ENCODE assay signal across 8 mouse cellular contexts in the genomic region with DNA sequence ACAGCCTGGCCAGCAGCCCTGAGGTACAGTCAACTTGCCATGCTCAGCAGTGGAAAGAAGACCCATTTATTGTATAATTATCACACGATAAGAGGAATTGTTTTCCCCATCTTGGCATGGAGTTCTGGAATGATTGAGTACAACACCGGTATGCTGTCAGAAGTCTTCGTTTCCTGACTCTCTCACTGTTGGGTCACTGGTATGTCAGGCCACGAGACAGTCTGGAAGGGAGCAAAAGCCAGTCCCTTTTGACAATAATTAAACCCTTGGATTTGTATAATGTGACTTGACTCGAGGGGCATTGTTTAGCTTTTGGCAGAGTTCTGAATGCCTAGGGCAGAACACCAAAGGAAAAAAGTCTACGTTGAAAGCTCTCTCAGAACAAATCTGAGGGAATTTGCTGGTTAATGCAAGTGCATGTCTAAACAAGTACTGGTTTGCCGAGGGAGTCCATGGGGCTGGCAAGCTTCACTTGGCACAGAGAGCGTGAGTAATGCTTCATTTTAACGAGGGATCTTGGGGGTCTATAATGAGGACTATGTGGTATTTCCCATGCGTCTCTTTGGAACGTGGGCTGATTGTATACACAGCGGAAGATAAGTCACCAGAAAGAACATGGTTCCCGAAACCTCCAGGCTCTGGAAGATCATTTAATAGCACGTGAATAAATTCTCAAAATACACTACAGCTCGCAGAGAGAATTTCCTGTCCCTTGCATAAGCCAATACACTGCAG.
DNase-seq lines count a peak whose midpoint lies in the region; ATAC-seq and TF ChIP-seq lines count a peak whose summit lies in the region.
"Had no signal": no experiment of that assay in that cellular context is flagged by ENCODE, and none has a peak within 500 bp of the region (broad histone marks: within the 10 kb centered on the region; RNA-seq: fewer than 3 reads in every experiment).

No protein-coding gene starts in this region.

- TF ChIP-seq CTCF in intestine, postnatal 0 days (IDR thresholded peaks at IDR 0.05; ENCODE audit: low read depth): no peak

- no peak overlapping the region for H3K9ac ChIP-seq in intestine, embryonic 16.5 days (ENCODE audit: low read depth, low read length)
- no peak overlapping the region for H3K9ac ChIP-seq in intestine, postnatal 0 days (ENCODE audit: low read depth, low read length)
- H3K9ac ChIP-seq in embryonic facial prominence, embryonic 13.5 days: no peak overlapping the region
- H3K9ac ChIP-seq in limb, embryonic 15.5 days: no peak overlapping the region

- peak; percentile 67 for DNase-seq in fibroblast of lung, adult 2 months (ENCODE audit: low read depth)
- DNase-seq: cerebellum, adult 11 months had no signal

- H3K9me3 ChIP-seq in intestine, embryonic 16.5 days (ENCODE audit: control insufficient read depth, low read length): no peaks in the 10 kb centered on the region
- no peaks in the 10 kb centered on the region for H3K9me3 ChIP-seq in intestine, postnatal 0 days (ENCODE audit: control insufficient read depth)
- no peaks in the 10 kb centered on the region for H3K9me3 ChIP-seq in embryonic facial prominence, embryonic 13.5 days
- no peaks in the 10 kb centered on the region for H3K9me3 ChIP-seq in limb, embryonic 15.5 days

- H3K4me1 ChIP-seq in intestine, embryonic 16.5 days (ENCODE audit: control insufficient read depth, insufficient read depth, low read length): no peaks in the 10 kb centered on the region
- no peaks in the 10 kb centered on the region for H3K4me1 ChIP-seq in intestine, postnatal 0 days (replicated peaks; ENCODE audit: control insufficient read depth, insufficient read depth, low read length)
- H3K4me1 ChIP-seq in embryonic facial prominence, embryonic 13.5 days: peaks cover 11% of the 10 kb centered on the region
- H3K4me1 ChIP-seq in limb, embryonic 15.5 days: peaks cover 19% of the 10 kb centered on the region; the same call in 1 of the 2 replicates

- H3K4me2 ChIP-seq in intestine, embryonic 16.5 days (ENCODE audit: low read depth, low read length): no peak overlapping the region
- no peak overlapping the region for H3K4me2 ChIP-seq in intestine, postnatal 0 days (replicated peaks; ENCODE audit: low read depth)
- no peak overlapping the region for H3K4me2 ChIP-seq in embryonic facial prominence, embryonic 13.5 days
- H3K4me2 ChIP-seq in limb, embryonic 15.5 days: no peak overlapping the region

- H3K36me3 ChIP-seq in intestine, embryonic 16.5 days (ENCODE audit: control insufficient read depth, insufficient read depth, low read length): no peaks in the 10 kb centered on the region
- 0 out of 2 replicates have a peak, but pooled peaks cover 3% of the 10 kb centered on the region for H3K36me3 ChIP-seq in intestine, postnatal 0 days (ENCODE audit: control insufficient read depth, insufficient read depth)
- H3K36me3 ChIP-seq in embryonic facial prominence, embryonic 13.5 days: no peaks in the 10 kb centered on the region
- H3K36me3 ChIP-seq in limb, embryonic 15.5 days: no peaks in the 10 kb centered on the region

- WGBS in intestine, embryonic 16.5 days: 51% methylated on average over 15 of the region's 15 CpGs
- WGBS in intestine, postnatal 0 days: 54% methylated on average over 15 of the region's 15 CpGs
- 48% methylated on average over 15 of the region's 15 CpGs for WGBS in embryonic facial prominence, embryonic 13.5 days
- WGBS in limb, embryonic 15.5 days: 32% methylated on average over 15 of the region's 15 CpGs

- no peak overlapping the region for H3K4me3 ChIP-seq in intestine, embryonic 16.5 days (ENCODE audit: low read length)
- no peak overlapping the region for H3K4me3 ChIP-seq in intestine, postnatal 0 days (ENCODE audit: low read depth, low read length)
- H3K4me3 ChIP-seq in embryonic facial prominence, embryonic 13.5 days: no peak overlapping the region
- H3K4me3 ChIP-seq in limb, embryonic 15.5 days: no peak overlapping the region

- no peaks in the 10 kb centered on the region for H3K27me3 ChIP-seq in intestine, embryonic 16.5 days (replicated peaks; ENCODE audit: control insufficient read depth, insufficient read depth, low read length)
- no peaks in the 10 kb centered on the region for H3K27me3 ChIP-seq in intestine, postnatal 0 days (replicated peaks; ENCODE audit: control insufficient read depth, insufficient read depth, low read length)
- H3K27me3 ChIP-seq in embryonic facial prominence, embryonic 13.5 days: no peaks in the 10 kb centered on the region
- no peaks in the 10 kb centered on the region; the same call in 1 of the 2 replicates for H3K27me3 ChIP-seq in limb, embryonic 15.5 days

- H3K27ac ChIP-seq in intestine, embryonic 16.5 days (ENCODE audit: low read length): no peak overlapping the region
- H3K27ac ChIP-seq in intestine, postnatal 0 days (ENCODE audit: low read depth, low read length): no peak overlapping the region
- H3K27ac ChIP-seq in embryonic facial prominence, embryonic 13.5 days: peak overlapping the region; percentile 36; the same call in 1 of the 2 replicates
- H3K27ac ChIP-seq in limb, embryonic 15.5 days: 0 out of 2 replicates have a peak overlapping the region, but pooled peaks have one; percentile 5

- 0 out of 2 replicates have a peak, but pooled peaks have one; percentile 16 for ATAC-seq in intestine, embryonic 16.5 days
- ATAC-seq in intestine, postnatal 0 days: no peak
- no peak for ATAC-seq in embryonic facial prominence, embryonic 13.5 days (ENCODE audit: insufficient number of reproducible peaks, insufficient read depth, low FRiP score, low TSS enrichment, low read depth)
- no peak for ATAC-seq in limb, embryonic 15.5 days (ENCODE audit: insufficient number of reproducible peaks, low FRiP score, low TSS enrichment, low read depth)
- no peak for ATAC-seq in activated CD4-positive, CD25-positive, alpha-beta regulatory T cell, adult 4 months
- ATAC-seq in monocyte, adult 5-6 weeks (replicated peaks; ENCODE audit: insufficient number of reproducible peaks, low FRiP score, low TSS enrichment, poor library complexity, severe bottlenecking): no peak

Comparison
In these comparisons a context has a peak if more than half of its experiments do, and no peak if none do; other contexts are left out.
1. H3K27ac ChIP-seq: peak in embryonic facial prominence, embryonic 13.5 days (single experiment) and limb, embryonic 15.5 days (single experiment); none in intestine, embryonic 16.5 days (single experiment) and intestine, postnatal 0 days (single experiment).